In the genomic region with DNA sequence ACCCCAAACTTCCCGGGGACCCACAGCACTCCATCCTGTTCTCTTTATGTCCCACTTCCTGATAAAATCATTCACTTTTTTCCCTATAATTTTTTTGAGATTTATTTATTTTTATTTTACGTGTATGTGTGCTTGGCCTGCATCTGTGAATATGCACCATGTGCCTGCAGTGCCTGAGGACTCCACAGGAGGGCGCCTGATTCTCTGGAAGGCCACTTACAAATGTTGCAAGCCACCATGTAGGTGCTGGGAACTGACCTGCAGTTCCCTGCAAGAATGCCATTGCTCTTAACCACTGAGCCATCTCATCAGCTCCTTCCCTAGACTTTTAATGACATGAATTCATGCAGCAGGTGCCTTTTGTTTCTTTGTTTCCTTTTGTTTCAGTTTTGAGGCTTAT, we compare ENCODE assay signal across 19 mouse cellular contexts.
DNase-seq lines count a peak whose midpoint lies in the region; ATAC-seq and TF ChIP-seq lines count a peak whose summit lies in the region.
"Had no signal": no experiment of that assay in that cellular context is flagged by ENCODE, and none has a peak within 500 bp of the region (broad histone marks: within the 10 kb centered on the region; RNA-seq: fewer than 3 reads in every experiment).

No protein-coding gene starts in this region.

- ATAC-seq in CD4-positive, CD25-positive, alpha-beta regulatory T cell, adult 4 months, result no peak
- ATAC-seq in monocyte, adult 5-6 weeks (replicated peaks; ENCODE audit: insufficient number of reproducible peaks, low FRiP score, low TSS enrichment, poor library complexity, severe bottlenecking), result no peak
- ATAC-seq: forebrain, embryonic 16.5 days had no signal

- no peaks in the 10 kb centered on the region for H3K36me3 ChIP-seq in liver, adult 2 months (ENCODE audit: control insufficient read depth, insufficient read depth, low read length)
- H3K36me3 ChIP-seq in E14TG2a.4 (ENCODE audit: insufficient read depth, low read length), result no peaks in the 10 kb centered on the region
- H3K36me3 ChIP-seq: embryonic facial prominence, embryonic 12.5 days; hindbrain, embryonic 10.5 days; limb, embryonic 12.5 days; stomach, embryonic 15.5 days had no signal

- no peak for TF ChIP-seq POLR2A in liver, adult 2 months (IDR thresholded peaks at IDR 0.05; ENCODE audit: extremely low read depth, insufficient read depth, low read length)

- no peaks in the 10 kb centered on the region for H3K4me1 ChIP-seq in liver, adult 2 months (ENCODE audit: control insufficient read depth, insufficient read depth, low read length)
- H3K4me1 ChIP-seq in E14TG2a.4 (replicated peaks; ENCODE audit: low read depth, low read length), result peaks cover 28% of the 10 kb centered on the region
- H3K4me1 ChIP-seq: stomach, embryonic 15.5 days had no signal

- H3K4me3 ChIP-seq in liver, adult 2 months (ENCODE audit: insufficient read depth, low read depth, low read length), result no peak overlapping the region
- H3K4me3 ChIP-seq in E14TG2a.4 (replicated peaks; ENCODE audit: low read length), result no peak overlapping the region
- H3K4me3 ChIP-seq: embryonic facial prominence, embryonic 12.5 days; hindbrain, embryonic 10.5 days; limb, embryonic 12.5 days; stomach, embryonic 15.5 days had no signal

- H3K9ac ChIP-seq in liver, adult 2 months (ENCODE audit: low read depth, low read length), result no peak overlapping the region
- H3K9ac ChIP-seq: embryonic facial prominence, embryonic 12.5 days; limb, embryonic 12.5 days; stomach, embryonic 15.5 days had no signal

- 0 out of 2 replicates have a peak, but pooled peaks have one; percentile 3 for TF ChIP-seq CTCF in liver, adult 2 months (IDR thresholded peaks at IDR 0.05; ENCODE audit: low read depth, low read length)
- TF ChIP-seq CTCF in E14TG2a.4 (conservative IDR thresholded peaks at IDR 0.05; ENCODE audit: low read length), result peak; percentile 44

- H3K27me3 ChIP-seq in liver, adult 2 months (ENCODE audit: control insufficient read depth, insufficient read depth, low read length), result no peaks in the 10 kb centered on the region
- no peaks in the 10 kb centered on the region for H3K27me3 ChIP-seq in E14TG2a.4 (ENCODE audit: insufficient read depth, low read length)
- H3K27me3 ChIP-seq: CH12.LX; embryonic facial prominence, embryonic 12.5 days; limb, embryonic 12.5 days; stomach, embryonic 15.5 days had no signal

- DNase-seq in CD4-positive, CD25-positive, alpha-beta regulatory T cell, adult 2 months (ENCODE audit: low read depth, low spot score), result peak; percentile 20
- DNase-seq in liver, adult 2 months (ENCODE audit: extremely low read depth, low read depth, low spot score), result no peak
- no peak for DNase-seq in liver
- peak; percentile 5 for DNase-seq in naive thymus-derived CD4-positive, alpha-beta T cell, adult 2 months (ENCODE audit: low read depth)
- no peak for DNase-seq in yolk sac, embryonic 10.5 days (ENCODE audit: low spot score)
- DNase-seq: adrenal gland, postnatal 25 days; cerebellum, adult 8-10 months; heart, adult 11 months; midbrain, embryonic 14.5 days; spleen, adult 18-20 months had no signal

- no peaks in the 10 kb centered on the region for H3K79me2 ChIP-seq in liver, adult 2 months (ENCODE audit: control insufficient read depth, insufficient read depth, low read length)

- H3K9me3 ChIP-seq in E14TG2a.4 (ENCODE audit: low read length), result peaks cover 9% of the 10 kb centered on the region
- H3K9me3 ChIP-seq: stomach, embryonic 15.5 days had no signal

- 79% methylated on average over 3 of the region's 3 CpGs for WGBS in liver, adult 2 months

- no peak overlapping the region for H3K27ac ChIP-seq in liver, adult 2 months (replicated peaks; ENCODE audit: insufficient read depth, low read depth, low read length)
- H3K27ac ChIP-seq: embryonic facial prominence, embryonic 12.5 days; hindbrain, embryonic 10.5 days; limb, embryonic 12.5 days; stomach, embryonic 15.5 days had no signal

Comparison
In these comparisons a context has a peak if more than half of its experiments do, and no peak if none do; other contexts are left out.
1. DNase-seq: peak in CD4-positive, CD25-positive, alpha-beta regulatory T cell, adult 2 months (single experiment) and naive thymus-derived CD4-positive, alpha-beta T cell, adult 2 months (single experiment); none in liver, adult 2 months (single experiment), liver (single experiment) and yolk sac, embryonic 10.5 days (single experiment).